Mouse (Mus musculus): ENCODE data around the gene Barhl2. TPM values are rescaled to one million over a fixed set of nuclear protein-coding genes. Genes with fewer than 3 reads are reported as not detected.

The Barhl2 gene
- total RNA-seq (2023): not detected

GRCm38 (mm10) chr5:106457986-106458476 is at the start of gene Barhl2:
Barhl2 (minus strand) TSS chr5:106458166.

Other genes starting within 250 kb of the Barhl2 start
- not detected for gene Gm17304, start 150.9 kb upstream of the Barhl2 start, total RNA-seq (2023)
- 10 to 100 TPM; 68.4 to 70.7 TPM for gene Zfp644, start 239.1 kb upstream of the Barhl2 start, total RNA-seq (2023)

Data from neutrophil, adult 59 days (primary cell).